Mouse (Mus musculus) embryonic fibroblast, embryonic 13.5 days (primary cell): ENCODE data around the gene Slc15a1.

Experiments used
- CTCF ChIP-seq: IDR thresholded peaks from 2 replicates; pipeline ENCODE4 v1.5.1; 2011; ENCODE audit warnings: mild to moderate bottlenecking, control low read depth, low read length, moderate library complexity, borderline replicate concordance; ENCODE audit not compliant: insufficient read depth
- POLR2A ChIP-seq: IDR thresholded peaks from 2 replicates; pipeline ENCODE4 v1.6.1; 2011; ENCODE audit warnings: low read depth, mild to moderate bottlenecking, control low read depth, low read length, moderate library complexity

DNA sequence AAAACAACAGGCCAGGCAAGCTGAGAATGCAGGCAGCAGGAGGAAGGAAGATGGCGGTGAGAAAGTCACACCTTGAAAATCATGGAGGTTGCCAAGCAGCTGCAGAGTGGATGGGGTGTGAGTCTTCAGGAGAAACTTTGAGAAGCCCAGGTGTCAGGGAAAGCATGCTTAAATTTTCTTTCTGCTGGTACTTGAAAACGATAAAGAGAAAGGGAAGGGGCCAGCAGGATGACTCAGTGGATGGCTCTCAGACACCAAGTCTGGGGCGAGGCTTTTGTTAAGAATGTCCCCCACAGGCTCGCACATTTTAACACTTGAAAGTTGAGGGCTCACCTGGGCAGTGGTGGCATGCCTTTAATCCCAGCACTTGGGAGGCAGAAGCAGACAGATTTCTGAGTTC is 76.9 kb downstream of the Slc15a1 start:
- TF ChIP-seq CTCF (no peak), POLR2A (no peak)
